Mouse (Mus musculus) ES-Bruce4 (cell line): ENCODE measurements around the gene Lcp1. TPM values are rescaled to one million over a fixed set of nuclear protein-coding genes. Genes with fewer than 3 reads are reported as not detected.
A peak's percentile ranks its signal among the peaks of the same experiment; 100 is the strongest.

Experiments
- H3K27ac ChIP-seq: 2 replicates; pipeline ENCODE4 v1.5.1; 2012; ENCODE audit warnings: low read length, inconsistent platforms; ENCODE audit not compliant: insufficient read depth
- H3K27me3 ChIP-seq: 2 replicates; pipeline ENCODE4 v1.6.1; 2012; ENCODE audit warnings: mild to moderate bottlenecking, low read length, inconsistent platforms; ENCODE audit not compliant: control insufficient read depth, poor library complexity, insufficient read depth, severe bottlenecking
- H3K36me3 ChIP-seq: 2 replicates; pipeline ENCODE4 v1.6.1; 2012; ENCODE audit warnings: inconsistent platforms, mild to moderate bottlenecking, low read length, moderate library complexity; ENCODE audit not compliant: control insufficient read depth, poor library complexity, insufficient read depth, severe bottlenecking
- H3K4me1 ChIP-seq: one replicate; pipeline ENCODE4 v1.8.1; 2011; ENCODE audit warnings: low read length; ENCODE audit not compliant: control insufficient read depth, insufficient read depth
- H3K4me3 ChIP-seq: 2 replicates; pipeline ENCODE4 v1.5.1; 2011; ENCODE audit warnings: low read depth, mild to moderate bottlenecking, low read length
- H3K9ac ChIP-seq: 2 replicates; pipeline ENCODE4 v1.6.1; 2012; ENCODE audit warnings: low read depth, mild to moderate bottlenecking, inconsistent platforms; ENCODE audit not compliant: poor library complexity, severe bottlenecking
- H3K9me3 ChIP-seq: replicated peaks from 2 replicates; pipeline ENCODE4 v1.6.1; 2012; ENCODE audit warnings: mild to moderate bottlenecking, low read length, inconsistent platforms; ENCODE audit not compliant: control insufficient read depth, poor library complexity, insufficient read depth, severe bottlenecking
- CTCF ChIP-seq: IDR thresholded peaks from one replicate; pipeline ENCODE4 v1.8.1; 2011; ENCODE audit warnings: low read depth, low read length
- EP300 ChIP-seq: IDR thresholded peaks from 2 replicates; pipeline ENCODE4 v1.6.1; 2011; ENCODE audit warnings: low read depth, low read length; ENCODE audit not compliant: insufficient read depth
- POLR2A ChIP-seq: IDR thresholded peaks from one replicate; pipeline ENCODE4 v1.8.1; 2011; ENCODE audit warnings: low read length; ENCODE audit not compliant: insufficient read depth
- polyA plus RNA-seq: library from polyadenylated mRNA; stranded (reverse); fragments of >200 nt; gene quantifications from 2 replicates; pipeline ENCODE4 v1.2.4, GENCODE M21; 2011; ENCODE audit warnings: low read depth; ENCODE audit not compliant: missing spikeins, insufficient read depth, insufficient read length

The Lcp1 gene
- polyA plus RNA-seq, 1 experiment, result 2.5 TPM

DNA sequence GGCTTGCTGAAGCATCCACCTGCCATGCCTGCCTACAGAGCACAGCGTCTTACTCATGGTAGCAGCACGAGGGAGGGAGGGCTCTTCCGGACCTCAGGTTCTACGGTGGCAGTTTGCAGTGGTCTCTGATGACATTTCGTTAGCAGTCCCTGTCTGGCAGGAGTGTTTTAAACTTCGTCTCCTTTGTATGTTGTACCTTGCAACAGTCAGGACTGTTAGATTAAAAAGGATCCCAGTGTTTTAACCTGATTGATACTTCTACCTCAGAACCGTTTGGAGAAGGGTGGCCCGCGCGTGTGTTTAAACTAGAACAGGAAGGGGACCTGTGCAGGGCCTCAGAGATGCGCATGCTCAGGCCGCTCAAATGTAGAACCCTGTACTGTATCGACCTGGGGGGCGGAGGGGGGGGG, 47.5 kb downstream of the Lcp1 start:
- no peaks in the 10 kb centered on the region for H3K27me3 ChIP-seq
- H3K4me3 ChIP-seq, result no peak overlapping the region
- no peak overlapping the region for H3K9ac ChIP-seq
- H3K27ac ChIP-seq, result no peak overlapping the region
- H3K36me3 ChIP-seq, result no peaks in the 10 kb centered on the region
- peaks cover 2% of the 10 kb centered on the region for H3K4me1 ChIP-seq
- no peaks in the 10 kb centered on the region for H3K9me3 ChIP-seq
- TF ChIP-seq CTCF, result no peak
- TF ChIP-seq POLR2A, result no peak
- TF ChIP-seq EP300, result no peak

DNA sequence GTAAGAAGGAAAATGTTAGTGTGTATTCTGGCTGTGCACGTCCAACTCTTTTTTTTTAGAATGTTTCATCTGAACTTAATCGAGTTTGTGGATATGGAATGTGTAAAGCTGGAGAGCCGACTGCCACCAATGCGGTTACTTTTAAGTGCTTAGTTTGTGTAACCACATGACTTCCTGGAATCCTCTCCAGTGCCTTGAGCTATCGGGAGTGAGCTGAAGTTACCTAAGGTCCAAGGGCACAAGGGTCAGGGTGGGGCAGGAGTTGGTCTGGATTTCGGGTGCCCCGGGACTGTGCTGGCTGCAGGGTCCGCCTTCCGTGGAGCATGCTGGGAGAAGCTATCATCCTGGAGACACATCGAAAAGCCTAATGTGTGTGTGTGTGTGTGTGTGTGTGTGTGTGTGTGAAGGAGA, 47.9 kb downstream of the Lcp1 start:
- Histone ChIP-seq H3K9ac (no peak overlapping the region), H3K9me3 (no peaks in the 10 kb centered on the region), H3K36me3 (no peaks in the 10 kb centered on the region), H3K4me1 (peaks cover 2% of the 10 kb centered on the region), H3K27me3 (no peaks in the 10 kb centered on the region), H3K4me3 (no peak overlapping the region), H3K27ac (no peak overlapping the region)
- TF ChIP-seq EP300, result no peak
- TF ChIP-seq POLR2A, result no peak
- no peak for TF ChIP-seq CTCF

DNA sequence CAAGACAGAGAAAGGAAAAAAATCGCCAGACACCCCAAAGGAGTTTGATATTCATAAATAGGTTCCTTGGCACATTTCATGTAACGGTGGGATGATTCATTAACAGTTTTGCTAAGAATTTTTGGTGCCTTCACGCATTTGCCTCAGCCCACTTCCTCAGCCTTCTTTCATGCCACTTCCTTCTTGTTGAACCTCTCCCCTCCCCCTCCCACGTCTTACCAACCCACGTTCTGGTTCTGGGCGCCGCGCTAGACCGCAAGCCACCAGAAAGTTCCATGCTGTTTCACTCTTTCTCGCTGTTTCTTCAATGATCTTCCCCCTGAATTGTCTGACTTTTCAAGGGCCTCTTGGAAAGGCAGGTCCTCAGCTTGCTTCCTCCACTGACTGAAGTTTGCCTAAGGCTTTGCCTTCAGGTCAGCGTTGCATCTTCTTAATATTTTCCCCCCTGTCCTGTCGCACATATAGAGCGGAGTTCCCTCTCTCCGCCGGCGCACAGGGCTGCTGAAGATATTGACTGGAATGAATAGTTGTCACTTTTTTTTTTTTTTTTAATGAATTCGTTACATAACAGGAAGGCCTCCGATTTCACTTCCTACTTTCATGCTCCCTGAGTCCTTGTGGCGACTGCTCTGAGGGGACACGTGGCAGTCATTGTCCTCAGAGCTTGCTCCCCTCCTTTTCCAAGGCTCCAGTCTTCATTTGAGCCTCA, 48.5 kb downstream of the Lcp1 start:
- no peaks in the 10 kb centered on the region for H3K36me3 ChIP-seq
- H3K4me3 ChIP-seq, result peak overlapping the region; percentile 12; the same call in 1 of the 2 replicates

DNA sequence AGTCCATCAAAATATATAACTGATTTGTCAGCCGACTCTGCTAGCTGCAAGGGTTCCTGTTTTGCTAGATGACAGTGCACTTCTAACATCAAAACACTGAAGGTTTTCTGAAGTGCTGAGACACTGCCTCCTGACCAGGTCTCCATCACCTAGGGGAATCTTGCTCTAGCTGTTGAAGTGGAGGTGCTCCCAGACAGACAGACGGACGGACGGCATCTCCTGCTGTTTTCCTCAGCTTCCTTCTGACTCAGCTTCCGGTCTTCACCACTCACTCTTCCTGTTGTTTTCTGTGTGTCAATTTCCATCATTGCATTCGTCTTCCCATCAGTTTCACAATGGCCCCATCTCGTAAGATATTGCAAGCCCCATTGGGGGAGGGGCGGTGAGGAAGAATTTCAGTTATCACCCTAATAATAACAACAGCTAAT, 49.7 kb downstream of the Lcp1 start:
- TF ChIP-seq POLR2A, result no peak
- TF ChIP-seq CTCF, result no peak
- no peak for TF ChIP-seq EP300
- Histone ChIP-seq H3K9me3 (no peaks in the 10 kb centered on the region), H3K4me3 (no peak overlapping the region)

More for the DNA sequence above, 48.5 kb downstream of the Lcp1 start:
- H3K27me3 ChIP-seq, result no peaks in the 10 kb centered on the region
- peaks cover 2% of the 10 kb centered on the region for H3K4me1 ChIP-seq
- H3K9me3 ChIP-seq, result no peaks in the 10 kb centered on the region
- H3K27ac ChIP-seq, result no peak overlapping the region
- no peak overlapping the region for H3K9ac ChIP-seq
- no peak for TF ChIP-seq CTCF
- no peak for TF ChIP-seq EP300
- no peak for TF ChIP-seq POLR2A

DNA sequence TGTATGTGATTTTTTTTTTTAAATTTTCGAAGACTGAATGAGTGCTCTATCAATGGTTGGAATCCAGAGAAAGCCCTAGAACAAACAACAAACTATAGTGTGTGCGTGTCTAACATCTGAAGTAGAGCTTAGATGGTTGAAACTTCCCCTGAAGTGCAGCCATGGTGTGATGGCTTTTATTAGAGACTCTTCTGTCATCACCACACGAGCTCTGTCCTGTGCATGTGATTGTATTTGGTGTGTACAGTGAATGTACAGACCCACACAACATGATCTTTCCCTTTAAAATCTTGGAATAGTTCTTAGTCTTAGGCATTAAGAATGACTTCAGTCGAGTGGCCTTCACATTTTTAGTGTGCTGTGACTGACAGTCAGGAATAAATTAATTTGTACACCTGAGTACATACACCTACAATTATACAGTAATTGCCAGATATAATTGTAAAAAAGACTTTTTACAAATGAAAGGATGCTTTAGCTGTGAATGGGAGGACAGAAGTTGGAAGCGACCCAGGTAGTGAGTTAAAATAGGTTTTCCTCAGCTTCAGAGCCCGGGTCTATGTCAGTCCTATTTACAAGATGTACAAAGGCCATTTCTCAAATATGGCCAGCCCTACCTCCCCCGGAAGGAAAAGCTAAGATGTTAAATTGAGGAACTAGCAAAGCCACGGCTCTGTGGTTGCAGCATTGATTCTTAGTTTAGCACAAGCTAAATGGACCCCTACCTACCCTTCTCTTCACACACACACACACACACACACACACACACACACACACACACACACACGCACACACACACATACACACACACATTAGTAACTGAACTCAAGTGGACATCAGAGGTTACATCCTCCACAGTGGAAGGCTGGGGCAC, 50.4 kb downstream of the Lcp1 start:
- TF ChIP-seq EP300, result no peak
- TF ChIP-seq CTCF, result no peak
- no peak for TF ChIP-seq POLR2A
- no peak overlapping the region for H3K27ac ChIP-seq
- no peak overlapping the region for H3K9ac ChIP-seq
- no peaks in the 10 kb centered on the region for H3K9me3 ChIP-seq
- no peaks in the 10 kb centered on the region for H3K36me3 ChIP-seq
- peaks cover 2% of the 10 kb centered on the region for H3K4me1 ChIP-seq
- no peaks in the 10 kb centered on the region; the same call in 1 of the 2 replicates for H3K27me3 ChIP-seq
- H3K4me3 ChIP-seq, result no peak overlapping the region

More for the DNA sequence above, 49.7 kb downstream of the Lcp1 start:
- H3K36me3 ChIP-seq, result no peaks in the 10 kb centered on the region
- peaks cover 2% of the 10 kb centered on the region for H3K4me1 ChIP-seq
- H3K27ac ChIP-seq, result no peak overlapping the region
- no peaks in the 10 kb centered on the region for H3K27me3 ChIP-seq
- no peak overlapping the region for H3K9ac ChIP-seq
